Mouse (Mus musculus) lung, adult 2 months (tissue): ENCODE results near the gene Wdr18.

ENCODE experiments used
- CTCF ChIP-seq: fragments of 200-500 bp; IDR thresholded peaks from 2 replicates; pipeline ENCODE4 v1.5.1; 2011; ENCODE audit warnings: mild to moderate bottlenecking, low read length, control low read depth; ENCODE audit not compliant: insufficient read depth
- POLR2A ChIP-seq: fragments of 200-500 bp; IDR thresholded peaks from 2 replicates; pipeline ENCODE4 v1.6.1; 2011; ENCODE audit warnings: low read depth, mild to moderate bottlenecking, control low read depth, low read length, borderline replicate concordance; ENCODE audit errors: extremely low read depth

- TF ChIP-seq POLR2A = no peak
- TF ChIP-seq CTCF = no peak
These were observed 29.1 kb upstream of the Wdr18 start for GRCm38 (mm10) chr10:79930826-79931186.
